Mouse (Mus musculus) C2C12 (cell line): ENCODE data around the gene Btbd11. TPM values are rescaled to one million over a fixed set of nuclear protein-coding genes. Genes with fewer than 3 reads are reported as not detected.

Source experiments
- H3K27me3 ChIP-seq: one replicate; pipeline ENCODE4 v1.6.1; 2011; ENCODE audit not compliant: control insufficient read depth, insufficient read depth, insufficient read length
- H3K36me3 ChIP-seq: one replicate; pipeline ENCODE4 v1.6.1; 2011; ENCODE audit not compliant: control insufficient read depth, insufficient read depth
- H3K4me3 ChIP-seq: one replicate; pipeline ENCODE4 v1.5.1; 2011; ENCODE audit warnings: mild to moderate bottlenecking, control low read depth; ENCODE audit not compliant: poor library complexity, insufficient read depth, severe bottlenecking
- H3K79me2 ChIP-seq: one replicate; pipeline ENCODE4 v1.6.1; 2011; ENCODE audit not compliant: control insufficient read depth, insufficient read depth
- H3K79me3 ChIP-seq: one replicate; pipeline ENCODE4 v1.6.1; 2011; ENCODE audit warnings: low read depth, control low read depth
- H3ac ChIP-seq: one replicate; pipeline ENCODE3; 2011; ENCODE audit warnings: low read depth; ENCODE audit not compliant: control insufficient read depth, insufficient read length
- CEBPB ChIP-seq: IDR thresholded peaks from one replicate; pipeline ENCODE4 v1.6.1; 2011; ENCODE audit warnings: low read depth, mild to moderate bottlenecking, control low read depth, moderate library complexity
- CTCF ChIP-seq: IDR thresholded peaks from one replicate; pipeline ENCODE4 v1.5.1; 2011; ENCODE audit not compliant: control insufficient read depth, insufficient read depth, insufficient read length
- FOSL1 ChIP-seq: IDR thresholded peaks from one replicate; pipeline ENCODE4 v1.8.0; 2011; ENCODE audit warnings: mild to moderate bottlenecking, low read length; ENCODE audit not compliant: poor library complexity, insufficient read depth, severe bottlenecking
- MAX ChIP-seq: IDR thresholded peaks from one replicate; pipeline ENCODE4 v1.6.1; 2011; ENCODE audit warnings: mild to moderate bottlenecking, control low read depth
- MYOD1 ChIP-seq: IDR thresholded peaks from one replicate; pipeline ENCODE4 v1.6.1; 2011; ENCODE audit warnings: low read depth; ENCODE audit not compliant: control insufficient read depth, insufficient read length
- MYOG ChIP-seq: IDR thresholded peaks from one replicate; pipeline ENCODE4 v1.6.1; 2011; ENCODE audit not compliant: control insufficient read depth, insufficient read length; ENCODE audit errors: extremely low read depth
- USF1 ChIP-seq: IDR thresholded peaks from one replicate; pipeline ENCODE4 v1.6.1; 2011; ENCODE audit warnings: low read depth, mild to moderate bottlenecking, control low read depth, moderate library complexity
- polyA plus RNA-seq: library from polyadenylated mRNA; unstranded; fragments of >200 nt; fragmentation: generic; extraction: Trizol; gene quantifications from one replicate; pipeline ENCODE4 v1.2.1, GENCODE M21; 2012; ENCODE audit warnings: missing spikeins

The Btbd11 gene
- polyA plus RNA-seq, 1 experiment = 11.7 TPM

DNA sequence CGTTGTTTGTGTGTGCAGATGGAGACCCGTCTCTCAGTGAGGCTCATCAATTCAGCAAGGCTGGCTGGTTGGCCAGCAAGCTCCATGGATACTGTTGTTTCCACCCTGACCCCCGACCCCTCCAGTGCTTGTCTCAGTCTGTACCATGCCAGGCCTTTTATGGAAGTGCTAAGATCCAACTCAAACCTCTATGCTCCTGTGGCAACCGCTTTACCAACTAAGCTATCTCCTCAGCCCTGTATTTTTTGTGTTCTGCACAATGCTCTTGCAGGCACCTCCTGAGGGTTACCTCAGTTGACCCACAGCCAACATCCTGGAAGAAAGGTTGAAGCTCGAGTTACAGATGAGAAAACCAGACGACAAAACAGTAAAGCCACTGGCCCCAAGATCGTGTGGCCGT lies 230.5 kb downstream of the Btbd11 start:
- no peaks in the 10 kb centered on the region for H3K79me3 ChIP-seq

DNA sequence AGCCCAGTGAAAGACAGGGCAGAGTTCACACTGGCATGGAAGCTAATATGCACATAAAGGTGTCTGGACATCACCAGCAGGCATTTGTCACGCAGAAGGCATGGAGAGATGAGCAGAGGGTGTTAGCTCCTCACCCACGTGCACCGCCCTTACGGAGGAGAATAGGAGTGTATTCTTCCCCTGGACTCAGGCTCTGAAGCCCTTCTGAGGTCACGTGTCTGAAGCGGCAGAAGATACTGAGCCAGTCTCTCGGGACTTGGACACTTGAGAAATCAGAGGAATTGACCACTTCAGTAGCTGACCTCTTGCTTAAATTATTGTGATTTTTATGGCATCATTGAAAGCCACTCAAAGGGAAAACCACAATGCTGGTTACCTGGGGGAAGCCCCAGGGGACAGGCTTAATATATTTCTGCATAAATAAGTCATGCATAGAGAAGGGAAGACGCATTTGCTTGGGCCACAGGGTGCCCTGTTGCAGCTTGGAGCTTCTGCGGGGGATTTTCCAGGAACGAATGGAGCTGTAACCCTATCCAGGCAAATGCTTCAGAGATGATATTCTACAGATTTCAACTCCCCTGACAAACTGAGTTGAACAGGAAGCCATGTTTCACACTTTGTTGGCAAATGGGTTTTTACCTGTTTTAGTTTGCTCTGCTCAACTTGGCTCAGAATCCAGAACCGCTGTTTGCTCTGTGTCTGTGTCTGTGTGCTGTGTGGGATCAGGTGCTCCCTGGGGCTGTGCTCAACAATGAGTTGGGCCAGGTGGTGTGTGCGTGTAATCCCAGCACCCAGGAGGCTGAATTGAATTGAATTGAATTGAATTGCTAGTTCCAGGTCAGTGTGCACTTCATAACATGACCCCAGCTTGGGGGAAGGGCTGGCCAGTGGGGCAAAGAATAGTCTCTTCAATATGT lies 231.1 kb downstream of the Btbd11 start:
- no peak for TF ChIP-seq MYOD1
- TF ChIP-seq USF1 = no peak
- TF ChIP-seq MAX = no peak
- TF ChIP-seq CEBPB = no peak
- no peak for TF ChIP-seq MYOG
- no peak for TF ChIP-seq CTCF
- TF ChIP-seq FOSL1 = no peak
- Histone ChIP-seq H3K79me3 (no peaks in the 10 kb centered on the region), H3ac (no peak overlapping the region), H3K36me3 (no peaks in the 10 kb centered on the region), H3K27me3 (no peaks in the 10 kb centered on the region), H3K79me2 (no peaks in the 10 kb centered on the region), H3K4me3 (no peak overlapping the region)

More for the DNA sequence above, 230.5 kb downstream of the Btbd11 start:
- H3K4me3 ChIP-seq = no peak overlapping the region
- H3K79me2 ChIP-seq = no peaks in the 10 kb centered on the region
- H3K36me3 ChIP-seq = no peaks in the 10 kb centered on the region
- TF ChIP-seq MYOG = no peak
- no peak for TF ChIP-seq CTCF
- H3K27me3 ChIP-seq = no peaks in the 10 kb centered on the region
- H3ac ChIP-seq = no peak overlapping the region

DNA sequence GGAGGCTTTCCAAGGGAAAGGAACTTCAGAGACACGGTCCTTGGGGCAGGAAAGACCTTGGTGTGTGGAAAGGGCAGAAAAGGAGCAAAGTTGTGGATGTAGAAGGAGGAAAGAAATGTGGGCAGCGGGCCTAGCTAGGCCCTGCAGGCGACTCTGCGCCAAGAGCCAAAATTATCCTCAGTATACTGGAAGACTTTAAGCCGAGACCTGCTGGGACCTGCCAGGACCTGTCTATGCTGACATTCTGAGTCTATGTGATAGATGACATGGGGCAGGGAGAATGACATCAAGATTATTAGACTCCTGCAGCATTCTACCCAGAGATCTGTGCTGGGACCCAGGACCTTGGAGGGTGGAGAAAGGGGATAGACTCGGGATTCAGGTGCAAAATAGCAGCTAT lies 234.5 kb downstream of the Btbd11 start:
- no peaks in the 10 kb centered on the region for H3K27me3 ChIP-seq

DNA sequence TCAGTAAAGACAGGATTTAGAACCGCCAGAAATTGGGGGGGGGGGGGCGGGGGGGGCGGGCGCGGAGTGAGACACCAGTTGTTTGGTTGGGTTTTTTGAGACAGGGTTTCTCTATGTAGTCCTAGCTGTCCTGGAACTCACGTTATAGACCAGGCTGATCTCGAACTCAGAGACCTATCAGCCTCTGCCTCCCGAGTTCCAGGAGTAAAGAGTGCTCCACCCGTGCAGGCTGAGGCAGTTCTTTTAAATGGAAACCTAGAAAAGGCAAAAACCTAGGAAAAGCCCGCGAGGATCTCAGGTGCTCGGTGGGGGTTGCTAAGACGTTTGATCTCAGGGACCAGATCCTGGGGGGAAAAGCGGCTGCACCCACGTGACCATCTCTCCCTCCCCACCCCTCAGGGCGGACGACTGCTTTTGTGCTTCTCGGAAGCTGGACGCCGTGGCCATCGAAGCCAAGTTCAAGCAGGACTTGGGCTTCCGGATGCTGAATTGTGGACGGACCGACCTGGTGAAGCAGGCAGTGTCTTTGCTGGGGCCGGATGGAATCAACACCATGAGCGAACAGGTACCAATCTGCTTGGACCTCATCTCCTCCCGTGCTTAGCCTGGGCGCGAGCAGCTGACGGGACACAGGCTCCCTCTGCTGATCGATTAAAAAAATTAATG lies 238.0 kb downstream of the Btbd11 start:
- Histone ChIP-seq H3K79me3 (no peaks in the 10 kb centered on the region), H3K4me3 (no peak overlapping the region), H3K36me3 (no peaks in the 10 kb centered on the region), H3ac (no peak overlapping the region), H3K27me3 (no peaks in the 10 kb centered on the region), H3K79me2 (no peaks in the 10 kb centered on the region)
- TF ChIP-seq CEBPB = no peak
- no peak for TF ChIP-seq USF1
- no peak for TF ChIP-seq MYOG
- TF ChIP-seq MAX = no peak
- no peak for TF ChIP-seq FOSL1
- TF ChIP-seq CTCF = no peak
- no peak for TF ChIP-seq MYOD1

More for the DNA sequence above, 234.5 kb downstream of the Btbd11 start:
- H3K36me3 ChIP-seq = no peaks in the 10 kb centered on the region
- H3K79me3 ChIP-seq = no peaks in the 10 kb centered on the region
- H3K4me3 ChIP-seq = no peak overlapping the region
- no peaks in the 10 kb centered on the region for H3K79me2 ChIP-seq
- TF ChIP-seq CTCF = no peak
- TF ChIP-seq USF1 = no peak
- no peak for TF ChIP-seq FOSL1
- no peak for TF ChIP-seq MAX
- no peak overlapping the region for H3ac ChIP-seq

- H3K36me3 ChIP-seq = no peaks in the 10 kb centered on the region
- H3K27me3 ChIP-seq = no peaks in the 10 kb centered on the region
- TF ChIP-seq FOSL1 (no peak), MYOG (no peak), CTCF (no peak), CEBPB (no peak), MYOD1 (no peak), MAX (no peak), USF1 (no peak)
- no peak overlapping the region for H3K4me3 ChIP-seq
- no peaks in the 10 kb centered on the region for H3K79me3 ChIP-seq
- H3K79me2 ChIP-seq = no peaks in the 10 kb centered on the region
- no peak overlapping the region for H3ac ChIP-seq
Measured at GRCm38 (mm10) chr10:85625170-85625686, 238.6 kb downstream of the Btbd11 start.

DNA sequence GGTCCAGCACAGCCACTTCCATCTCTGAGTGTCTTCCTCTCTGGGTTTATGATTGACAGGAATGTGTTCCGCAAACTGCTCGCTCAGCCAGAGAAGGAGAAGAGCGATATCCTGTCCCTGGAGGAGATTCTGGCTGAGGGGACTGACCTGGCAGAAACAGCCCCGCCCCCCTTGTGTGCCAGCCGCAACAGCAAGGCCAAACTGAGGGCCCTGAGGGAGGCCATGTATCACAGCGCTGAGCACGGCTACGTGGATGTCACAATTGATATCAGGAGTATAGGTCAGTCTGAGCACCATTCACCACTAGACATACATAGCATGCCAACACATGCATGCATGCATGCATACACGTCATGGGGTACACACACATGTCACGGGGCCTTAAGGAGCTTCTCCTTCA lies 245.4 kb downstream of the Btbd11 start:
- Histone ChIP-seq H3K27me3 (no peaks in the 10 kb centered on the region), H3K4me3 (no peak overlapping the region), H3K79me2 (no peaks in the 10 kb centered on the region), H3ac (no peak overlapping the region), H3K79me3 (no peaks in the 10 kb centered on the region), H3K36me3 (no peaks in the 10 kb centered on the region)
- TF ChIP-seq MYOG (no peak), CTCF (no peak), FOSL1 (no peak), USF1 (no peak), CEBPB (no peak), MYOD1 (no peak), MAX (no peak)
